Mouse (Mus musculus): ENCODE measurements around the gene Olfr734. TPM values are rescaled to one million over a fixed set of nuclear protein-coding genes. Genes with fewer than 3 reads are reported as not detected.

Olfr734 gene
- total RNA-seq (2021) = not detected

- DNase-seq (ENCODE audit: extremely low spot score in 1 of 2, low spot score in 1 of 2) = no peak
These were observed at the start of gene Olfr734 for GRCm38 (mm10) chr14:50326661-50327060. Gene Olfr734 (minus strand): TSS chr14:50326761.

DNA sequence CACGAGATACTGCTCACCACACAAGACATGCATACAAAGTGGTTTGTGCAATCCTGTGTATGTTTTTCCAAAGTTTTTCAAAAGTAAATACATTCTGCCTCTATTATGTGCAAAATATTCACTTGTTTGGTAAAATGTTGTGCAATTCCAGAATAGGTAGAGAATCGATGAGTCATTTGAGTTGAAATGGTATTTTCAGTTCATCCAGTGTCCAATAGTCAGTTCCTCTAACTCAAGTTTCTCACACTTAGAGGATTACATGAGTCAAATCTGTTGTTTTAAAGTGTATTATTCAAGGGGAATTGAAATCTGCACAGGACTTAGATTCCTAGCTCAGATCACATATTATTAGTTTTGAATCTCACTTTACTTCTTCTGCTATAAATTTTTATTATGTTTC is 37.0 kb upstream of the Olfr734 start:
- no peak for DNase-seq (ENCODE audit: extremely low spot score in 1 of 2, low spot score in 1 of 2)

DNA sequence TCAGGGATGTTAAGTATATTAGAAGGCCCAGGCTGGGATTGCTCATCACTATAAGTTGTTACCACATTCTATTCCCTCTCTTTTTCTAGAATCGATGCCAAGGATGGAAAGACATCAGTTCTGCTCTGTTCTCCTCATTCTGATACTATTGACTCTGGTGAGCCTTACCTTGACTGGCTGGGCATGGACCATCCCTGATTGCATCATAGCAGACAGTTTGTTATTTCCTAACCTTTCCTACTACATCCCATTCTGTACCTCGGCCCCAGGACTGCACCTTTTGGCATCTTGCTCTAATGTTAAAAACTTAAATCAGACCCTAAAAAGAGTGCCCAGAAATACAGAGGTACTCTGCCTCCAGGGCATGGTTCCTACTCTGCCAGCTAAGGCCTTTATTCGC is 33.9 kb upstream of the Olfr734 start:
- DNase-seq (ENCODE audit: extremely low spot score in 1 of 2, low spot score in 1 of 2) = no peak

GRCm38 (mm10) chr14:50357593-50357992 is 31.0 kb upstream of the Olfr734 start, which contains the start of gene Tlr11:
Gene Tlr11 (plus strand): TSS chr14:50357914.
- DNase-seq (ENCODE audit: extremely low spot score in 1 of 2, low spot score in 1 of 2) = no peak

GRCm38 (mm10) chr14:50356725-50357124 is 30.2 kb upstream of the Olfr734 start:
- no peak for DNase-seq (ENCODE audit: extremely low spot score in 1 of 2, low spot score in 1 of 2)

GRCm38 (mm10) chr14:50352438-50352837 is 25.9 kb upstream of the Olfr734 start:
- DNase-seq (ENCODE audit: extremely low spot score in 1 of 2, low spot score in 1 of 2) = peak in 1 of 2 experiments; percentile 9

DNA sequence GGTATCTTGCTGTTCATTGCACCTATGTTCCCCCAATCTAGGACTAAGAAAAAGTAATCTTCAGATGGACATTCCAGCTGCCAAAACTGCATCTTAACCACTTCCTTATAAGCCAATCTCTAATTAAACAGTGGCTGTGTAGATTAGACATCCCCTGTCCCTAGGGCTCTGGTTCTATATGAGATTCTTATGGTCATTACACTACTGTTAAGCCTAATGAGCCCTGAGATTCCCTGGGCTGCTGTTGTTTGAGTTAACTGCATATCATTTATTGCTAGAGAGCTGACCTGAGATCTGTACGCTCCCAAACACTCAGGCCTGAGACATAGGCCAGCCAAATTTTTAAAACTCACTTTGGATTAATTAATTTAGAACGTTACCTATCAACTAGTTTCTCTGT is 22.2 kb upstream of the Olfr734 start, which contains the start of gene Olfr735:
Olfr735 (minus strand) TSS at position 77 of the 400 bp plus-strand sequence.
- no peak for DNase-seq (ENCODE audit: extremely low spot score in 1 of 2, low spot score in 1 of 2)

DNA sequence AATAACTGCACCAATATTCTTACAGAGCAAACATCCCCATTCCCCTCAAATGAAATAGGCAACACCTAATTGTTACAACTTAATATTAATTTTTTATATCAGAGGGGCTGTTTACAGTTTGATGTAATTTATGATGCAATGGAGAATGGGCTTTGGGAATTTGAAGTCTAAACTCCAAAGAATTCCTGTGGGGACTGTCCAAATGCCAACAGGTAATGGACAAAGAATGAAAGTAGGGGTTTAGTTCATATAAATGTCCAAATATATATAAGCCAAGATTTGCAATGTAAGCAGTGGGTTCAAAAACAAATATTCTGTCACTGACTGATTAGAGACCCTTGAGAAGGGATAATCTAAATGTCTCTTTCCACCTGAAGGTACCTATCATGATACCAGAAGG is 25.1 kb downstream of the Olfr734 start, which contains the start of gene Olfr733:
Olfr733 (minus strand) TSS at position 101 of the 400 bp plus-strand sequence.
- DNase-seq (ENCODE audit: extremely low spot score in 1 of 2, low spot score in 1 of 2) = no peak

GRCm38 (mm10) chr14:50284106-50284505 is 42.5 kb downstream of the Olfr734 start, which contains the start of gene Olfr732:
Gene Olfr732 (minus strand): TSS chr14:50284206.
- DNase-seq (ENCODE audit: extremely low spot score in 1 of 2, low spot score in 1 of 2) = no peak

Other genes starting within 250 kb of the Olfr734 start
- not detected for gene Olfr726, start 235.8 kb downstream of the Olfr734 start, total RNA-seq (2021)
- gene Olfr727, start 203.6 kb downstream of the Olfr734 start, total RNA-seq (2021) = not detected
- not detected for gene Olfr728, start 184.1 kb downstream of the Olfr734 start, total RNA-seq (2021)
- gene Olfr729, start 173.9 kb downstream of the Olfr734 start, total RNA-seq (2021) = not detected
- gene Olfr730, start 138.6 kb downstream of the Olfr734 start, total RNA-seq (2021) = not detected
- gene Olfr731, start 84.9 kb downstream of the Olfr734 start, total RNA-seq (2021) = not detected
- not detected for gene Olfr732, start 42.6 kb downstream of the Olfr734 start, total RNA-seq (2021)
- not detected for gene Olfr733, start 25.2 kb downstream of the Olfr734 start, total RNA-seq (2021)
- gene Olfr735, start 22.1 kb upstream of the Olfr734 start, total RNA-seq (2021) = not detected
- gene Tlr11, start 31.2 kb upstream of the Olfr734 start, total RNA-seq (2021) = not detected
- gene Olfr736, start 54.4 kb upstream of the Olfr734 start, total RNA-seq (2021) = not detected
- gene Olfr738, start 80.8 kb upstream of the Olfr734 start, total RNA-seq (2021) = not detected
- gene Olfr739, start 91.9 kb upstream of the Olfr734 start, total RNA-seq (2021) = not detected
- not detected for gene Olfr740, start 118.8 kb upstream of the Olfr734 start, total RNA-seq (2021)
- not detected for gene Olfr741, start 146.0 kb upstream of the Olfr734 start, total RNA-seq (2021)
- not detected for gene Olfr742, start 176.8 kb upstream of the Olfr734 start, total RNA-seq (2021)
- gene Olfr743, start 195.1 kb upstream of the Olfr734 start, total RNA-seq (2021) = not detected